Mouse (Mus musculus) CH12.LX (cell line): ENCODE results near the gene Trim10. TPM values are rescaled to one million over a fixed set of nuclear protein-coding genes. Genes with fewer than 3 reads are reported as not detected.

Source experiments
- DNase-seq: peaks from one replicate; pipeline ENCODE4 v3.0.0-alpha.2; 2013; ENCODE audit errors: extremely low read depth
- H3K27ac ChIP-seq: 2 replicates; pipeline ENCODE4 v1.5.1; 2012; ENCODE audit warnings: low read depth, mild to moderate bottlenecking, control low read depth, moderate library complexity; ENCODE audit not compliant: insufficient read depth
- H3K27me3 ChIP-seq: replicated peaks from 2 replicates; pipeline ENCODE3; 2012; ENCODE audit warnings: inconsistent platforms
- H3K36me3 ChIP-seq, 2 experiments: replicated peaks in 1 of 2; 2 replicates each; pipeline versions ENCODE3 to v1.6.1; 2012; ENCODE audit warnings: inconsistent platforms in 1 of 2, low read length in 1 of 2, mild to moderate bottlenecking in 1 of 2, mixed read lengths in 1 of 2, moderate library complexity in 1 of 2; ENCODE audit not compliant: control insufficient read depth in 1 of 2, insufficient read depth in 1 of 2
- H3K4me1 ChIP-seq, 2 experiments: 2 replicates each; pipeline ENCODE4 v1.6.1; 2012; ENCODE audit warnings: inconsistent platforms in 1 of 2, moderate library complexity in 1 of 2; ENCODE audit not compliant: insufficient read depth in 2 of 2, control insufficient read depth in 1 of 2
- H3K4me2 ChIP-seq: 2 replicates; pipeline ENCODE4 v1.6.1; 2012; ENCODE audit warnings: low read depth, mild to moderate bottlenecking, control low read depth; ENCODE audit not compliant: poor library complexity, insufficient read depth, severe bottlenecking
- H3K4me3 ChIP-seq, 3 experiments: fragments of 150-350 bp in 1 of 3; sonication (generic) in 1 of 3; replicated peaks in 1 of 3; 2 replicates each; pipeline versions ENCODE3 to v1.5.1; 2011 to 2012; ENCODE audit warnings: low read depth in 2 of 3, low read length in 2 of 3, mild to moderate bottlenecking in 2 of 3, moderate library complexity in 2 of 3, control low read depth in 1 of 3, improper control_type of control experiment in 1 of 3, inconsistent platforms in 1 of 3, mixed read lengths in 1 of 3; ENCODE audit not compliant: poor library complexity in 1 of 3
- H3K79me2 ChIP-seq: replicated peaks from 2 replicates; pipeline ENCODE4 v1.6.1; 2012; ENCODE audit warnings: mild to moderate bottlenecking, moderate library complexity; ENCODE audit not compliant: control insufficient read depth, poor library complexity, insufficient read depth, severe bottlenecking; ENCODE audit errors: extremely low read depth
- H3K9ac ChIP-seq: 2 replicates; pipeline ENCODE4 v1.6.1; 2012; ENCODE audit warnings: low read depth, mild to moderate bottlenecking, control low read depth, moderate library complexity; ENCODE audit not compliant: insufficient read depth
- H3K9me3 ChIP-seq: replicated peaks from 2 replicates; pipeline ENCODE3; 2012; ENCODE audit warnings: low read length, inconsistent platforms, mixed read lengths
- BHLHE40 ChIP-seq: IDR thresholded peaks from 2 replicates; pipeline ENCODE4 v1.6.1; 2011; ENCODE audit warnings: mild to moderate bottlenecking, low read depth, low read length, improper control_type of control experiment
- CHD1 ChIP-seq: IDR thresholded peaks from 2 replicates; pipeline ENCODE4 v1.6.1; 2012; ENCODE audit warnings: low read depth, low read length, improper control_type of control experiment, inconsistent platforms
- CHD2 ChIP-seq: IDR thresholded peaks from 2 replicates; pipeline ENCODE4 v1.6.1; 2011; ENCODE audit warnings: low read length, improper control_type of control experiment
- ELF1 ChIP-seq: IDR thresholded peaks from 2 replicates; pipeline ENCODE4 v1.6.1; 2014; ENCODE audit warnings: low read depth, mild to moderate bottlenecking, inconsistent platforms, low read length, improper control_type of control experiment
- EP300 ChIP-seq: IDR thresholded peaks from 2 replicates; pipeline ENCODE4 v1.6.1; 2011; ENCODE audit warnings: low read length, improper control_type of control experiment
- ETS1 ChIP-seq: conservative IDR thresholded peaks from 2 replicates; pipeline ENCODE4 v1.6.1; 2012; ENCODE audit warnings: low read depth, mild to moderate bottlenecking, inconsistent platforms, low read length, improper control_type of control experiment, moderate library complexity
- GABPA ChIP-seq: IDR thresholded peaks from 2 replicates; pipeline ENCODE4 v1.6.1; 2012; ENCODE audit warnings: low read depth, low read length, improper control_type of control experiment, inconsistent platforms; ENCODE audit not compliant: insufficient replicate concordance
- HCFC1 ChIP-seq: IDR thresholded peaks from 2 replicates; pipeline ENCODE4 v1.6.1; 2012; ENCODE audit warnings: low read depth, mild to moderate bottlenecking, inconsistent platforms, low read length, improper control_type of control experiment
- IRF4 ChIP-seq: IDR thresholded peaks from 2 replicates; pipeline ENCODE4 v1.6.1; 2014; ENCODE audit warnings: low read depth, mild to moderate bottlenecking, inconsistent platforms, low read length, improper control_type of control experiment
- JUN ChIP-seq: IDR thresholded peaks from 2 replicates; pipeline ENCODE4 v1.6.1; 2011; ENCODE audit warnings: low read depth, mild to moderate bottlenecking, low read length, improper control_type of control experiment, moderate library complexity; ENCODE audit not compliant: insufficient read depth
- JUND ChIP-seq: conservative IDR thresholded peaks from 2 replicates; pipeline ENCODE4 v1.6.1; 2011; ENCODE audit warnings: low read depth, low read length, improper control_type of control experiment
- MAFK ChIP-seq: IDR thresholded peaks from 2 replicates; pipeline ENCODE4 v1.6.1; 2011; ENCODE audit warnings: low read length, improper control_type of control experiment; ENCODE audit not compliant: insufficient replicate concordance
- MAZ ChIP-seq: IDR thresholded peaks from 2 replicates; pipeline ENCODE4 v1.6.1; 2012; ENCODE audit warnings: low read depth, mild to moderate bottlenecking, inconsistent platforms, low read length, improper control_type of control experiment, moderate library complexity
- MEF2A ChIP-seq: IDR thresholded peaks from 2 replicates; pipeline ENCODE4 v1.6.1; 2014; ENCODE audit warnings: low read depth, mild to moderate bottlenecking, inconsistent platforms, low read length, improper control_type of control experiment, borderline replicate concordance
- MXI1 ChIP-seq: IDR thresholded peaks from 2 replicates; pipeline ENCODE4 v1.6.1; 2011; ENCODE audit warnings: mild to moderate bottlenecking, low read depth, low read length, improper control_type of control experiment
- MYC ChIP-seq: IDR thresholded peaks from 2 replicates; pipeline ENCODE4 v1.6.1; 2011; ENCODE audit warnings: low read depth, mild to moderate bottlenecking, improper control_type of control experiment, low read length
- NELFE ChIP-seq: IDR thresholded peaks from 2 replicates; pipeline ENCODE4 v1.6.1; 2011; ENCODE audit warnings: low read depth, low read length, improper control_type of control experiment
- POLR2A ChIP-seq: IDR thresholded peaks from 2 replicates; pipeline ENCODE4 v1.6.1; 2011; ENCODE audit warnings: low read depth, mild to moderate bottlenecking, improper control_type of control experiment, low read length
- SIN3A ChIP-seq: IDR thresholded peaks from 2 replicates; pipeline ENCODE4 v1.6.1; 2012; ENCODE audit warnings: low read length, improper control_type of control experiment, inconsistent platforms
- SMC3 ChIP-seq: IDR thresholded peaks from 2 replicates; pipeline ENCODE4 v1.6.1; 2011; ENCODE audit warnings: low read depth, low read length, improper control_type of control experiment
- TCF12 ChIP-seq: IDR thresholded peaks from 2 replicates; pipeline ENCODE4 v1.6.1; 2014; ENCODE audit warnings: low read depth, mild to moderate bottlenecking, inconsistent platforms, low read length, improper control_type of control experiment
- USF2 ChIP-seq: conservative IDR thresholded peaks from 2 replicates; pipeline ENCODE4 v1.6.1; 2011; ENCODE audit warnings: low read depth, low read length, improper control_type of control experiment
- ZC3H11A ChIP-seq: IDR thresholded peaks from 2 replicates; pipeline ENCODE4 v1.6.1; 2012; ENCODE audit warnings: low read depth, mild to moderate bottlenecking, inconsistent platforms, low read length, improper control_type of control experiment
- ZKSCAN1 ChIP-seq: IDR thresholded peaks from 2 replicates; pipeline ENCODE4 v1.6.1; 2012; ENCODE audit warnings: low read depth, inconsistent platforms, low read length, improper control_type of control experiment, borderline replicate concordance
- ZNF384 ChIP-seq: IDR thresholded peaks from 2 replicates; pipeline ENCODE4 v1.6.1; 2012; ENCODE audit warnings: low read depth, low read length, improper control_type of control experiment, inconsistent platforms
- dilution Hi-C: fragments of 300-500 bp; cut with MboI; formaldehyde crosslinking; loops from 2 replicates; pipeline ENCODE4 v1.14.3; 2020; ENCODE audit warnings: low sequenced_read_pairs; ENCODE audit not compliant: extremely low pct_unique_long_range_greater_than_20kb, extremely low pct_ligation_motif_present
- in situ Hi-C: fragments of 300-500 bp; cut with MboI; formaldehyde crosslinking; loops from 3 replicates; pipeline ENCODE4 v1.14.3; 2019; ENCODE audit warnings: low sequenced_read_pairs, low pct_ligation_motif_present, low pct_unique_long_range_greater_than_20kb, mixed read lengths
- polyA plus RNA-seq: library from polyadenylated mRNA; unstranded; fragments of >175 nt; gene quantifications from 2 replicates; pipeline ENCODE4 v1.2.1, GENCODE M21; 2012; ENCODE audit warnings: low read depth; ENCODE audit not compliant: insufficient read length
- total RNA-seq, 2 experiments: library from RNA; depleted of rRNA; stranded (reverse); fragments of 300-350 nt in 1 of 2; fragments of >200 nt in 1 of 2; gene quantifications; 2 replicates each; pipeline ENCODE4 v1.2.3; 2012 to 2014

The Trim10 gene
- total and polyA plus RNA-seq, 3 experiments: not detected

DNA sequence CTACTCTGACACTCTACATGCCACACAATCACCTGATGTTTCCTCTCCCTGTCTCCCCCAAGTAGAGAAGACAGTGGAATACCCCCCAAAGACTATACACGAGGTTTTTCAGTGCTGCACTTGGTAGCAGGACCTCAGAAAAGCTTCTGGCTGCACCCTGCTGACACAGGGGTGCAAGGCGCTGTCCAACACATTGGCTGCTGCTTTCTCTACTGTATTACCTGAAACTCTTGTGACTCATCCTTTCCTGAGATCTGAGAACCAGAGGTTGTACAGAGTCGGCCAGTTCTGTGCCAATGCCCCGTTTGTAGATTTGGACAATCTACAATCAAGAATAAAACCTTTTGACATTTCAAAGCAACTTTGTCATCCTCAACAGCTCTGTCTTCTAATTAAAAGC is 40.4 kb downstream of the Trim10 start:
- peak; percentile 14 for DNase-seq

DNA sequence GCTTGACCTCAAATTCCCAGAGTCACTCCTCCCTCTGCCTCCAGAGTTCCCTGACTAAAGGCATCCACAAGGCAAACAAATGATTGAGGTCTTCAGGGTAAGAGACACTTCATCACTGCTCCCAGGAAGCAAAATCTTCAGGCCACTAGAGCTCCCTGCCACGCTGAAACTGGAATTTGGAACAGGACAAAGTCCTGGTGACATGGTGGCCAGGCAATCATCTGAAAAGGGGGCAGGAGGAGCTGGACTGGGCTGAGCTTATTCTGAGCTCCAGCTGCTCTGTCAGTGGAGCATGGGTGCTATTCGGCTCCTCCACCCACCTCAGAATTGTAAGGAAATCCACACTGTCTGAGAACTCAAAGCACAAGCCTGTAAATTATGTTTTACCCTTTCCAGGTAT is 42.7 kb downstream of the Trim10 start:
- Histone ChIP-seq H3K9ac (no peak overlapping the region), H3K4me3 (no peak overlapping the region), H3K4me2 (no peak overlapping the region), H3K79me2 (no peaks in the 10 kb centered on the region), H3K4me1 (peaks cover 4 to 9% of the 10 kb centered on the region in 2 experiments; a peak in 2 of 4 replicates), H3K27me3 (peaks cover 6% of the 10 kb centered on the region), H3K27ac (no peak overlapping the region), H3K9me3 (no peaks in the 10 kb centered on the region), H3K36me3 (no peaks in the 10 kb centered on the region)
- in situ Hi-C loops: loop anchor here (10.0 kb wide), 2 partner anchors 83 to 293 kb away; partner anchors contain the start of gene Olfr94
- dilution Hi-C loops: no loop called here
- no peak for DNase-seq
- TF ChIP-seq ZKSCAN1 (no peak), TCF12 (no peak), IRF4 (no peak), ZNF384 (no peak), NELFE (no peak), BHLHE40 (no peak), HCFC1 (no peak), POLR2A (no peak), CHD1 (no peak), SMC3 (no peak), ETS1 (no peak), USF2 (no peak), MAZ (no peak), MEF2A (no peak), MAFK (no peak), MXI1 (no peak), CHD2 (no peak), MYC (no peak), GABPA (no peak), ZC3H11A (no peak)

More for the DNA sequence above, 40.4 kb downstream of the Trim10 start:
- Histone ChIP-seq H3K36me3 (no peaks in the 10 kb centered on the region), H3K4me2 (no peak overlapping the region), H3K27ac (no peak overlapping the region), H3K9ac (no peak overlapping the region), H3K27me3 (peaks cover 10% of the 10 kb centered on the region), H3K79me2 (no peaks in the 10 kb centered on the region), H3K4me3 (no peak overlapping the region), H3K4me1 (peaks cover 4 to 8% of the 10 kb centered on the region in 2 experiments; a peak in 2 of 4 replicates), H3K9me3 (no peaks in the 10 kb centered on the region)
- in situ Hi-C loops (loop anchor here (10.0 kb wide), 2 partner anchors 85 to 295 kb away; partner anchors contain the start of gene Olfr94), dilution Hi-C loops (no loop called here)
- TF ChIP-seq SIN3A (peak; percentile 44; the same call in 1 of the 2 replicates), MAFK (no peak), IRF4 (peak; percentile 47; the same call in 1 of the 2 replicates), JUND (peak; percentile 51), ELF1 (no peak), JUN (peak; percentile 40; the same call in 1 of the 2 replicates), EP300 (peak; percentile 63; the same call in 1 of the 2 replicates)
